Mouse (Mus musculus): ENCODE results near the gene Lce1f.

DNA sequence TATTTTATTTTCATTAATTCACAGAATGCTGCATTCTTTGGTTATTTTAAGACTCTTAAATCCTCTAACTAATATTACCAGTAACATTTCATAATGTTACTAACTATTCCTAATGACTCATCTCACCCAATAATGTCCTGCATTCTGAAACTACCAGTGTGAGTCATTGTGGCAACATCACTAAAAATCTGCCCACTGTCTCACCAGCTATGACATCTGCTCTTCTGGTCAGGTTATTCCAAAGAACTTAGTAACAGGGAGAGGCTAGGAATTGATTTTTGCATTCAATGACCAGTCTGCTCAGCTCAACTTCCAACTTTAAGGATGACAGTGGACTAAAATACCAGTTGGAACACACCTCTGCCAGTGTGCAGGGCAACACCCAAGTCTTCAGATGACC, 28.5 kb downstream of the Lce1f start:
- TF ChIP-seq CTCF (IDR thresholded peaks at IDR 0.05; ENCODE audit: extremely low read depth, insufficient read depth, low read length) (no peak), POLR2A (IDR thresholded peaks at IDR 0.05; ENCODE audit: extremely low read depth, insufficient read depth, low read length) (no peak)
